Mouse (Mus musculus) limb, embryonic 13.5 days (tissue): ENCODE measurements around the gene Plcb1. TPM values are rescaled to one million over a fixed set of nuclear protein-coding genes. Genes with fewer than 3 reads are reported as not detected.
A peak's percentile ranks its signal among the peaks of the same experiment; 100 is the strongest.

Experiments used
- ATAC-seq: fragments of 200-750 bp; cut with Nextera tagmentation; 2 replicates; pipeline ENCODE4 v1.8.0; 2017; ENCODE audit warnings: low read depth, moderate number of reproducible peaks, moderate TSS enrichment; ENCODE audit not compliant: low FRiP score
- H3K27ac ChIP-seq: fragments of 300-500 bp; sonication (generic); 2 replicates; pipeline ENCODE4 v1.5.1; 2015; ENCODE audit warnings: inconsistent platforms, mild to moderate bottlenecking, moderate library complexity
- H3K27me3 ChIP-seq: fragments of 300-500 bp; sonication (generic); 2 replicates; pipeline ENCODE4 v1.6.1; 2015; ENCODE audit warnings: mild to moderate bottlenecking, inconsistent platforms
- H3K36me3 ChIP-seq: fragments of 300-500 bp; sonication (generic); 2 replicates; pipeline ENCODE4 v1.6.1; 2015; ENCODE audit warnings: inconsistent platforms, mild to moderate bottlenecking, moderate library complexity
- H3K4me1 ChIP-seq: fragments of 300-500 bp; sonication (generic); 2 replicates; pipeline ENCODE4 v1.6.1; 2015; ENCODE audit warnings: inconsistent platforms
- H3K4me2 ChIP-seq: fragments of 300-500 bp; sonication (generic); replicated peaks from 2 replicates; pipeline ENCODE4 v1.6.1; 2015; ENCODE audit warnings: inconsistent platforms, mild to moderate bottlenecking, moderate library complexity
- H3K4me3 ChIP-seq: fragments of 300-500 bp; sonication (generic); 2 replicates; pipeline ENCODE4 v1.5.1; 2015; ENCODE audit warnings: moderate library complexity, mild to moderate bottlenecking, inconsistent platforms
- H3K9ac ChIP-seq: fragments of 300-500 bp; sonication (generic); 2 replicates; pipeline ENCODE4 v1.6.1; 2015; ENCODE audit warnings: mild to moderate bottlenecking, inconsistent platforms
- H3K9me3 ChIP-seq: fragments of 300-500 bp; sonication (generic); 2 replicates; pipeline ENCODE4 v1.6.1; 2016; ENCODE audit warnings: inconsistent platforms
- WGBS: fragments of 180-500 bp; shearing (Covaris S2); methylation state at CpG from one replicate; pipeline ENCODE4 v1.1.7; 2015; 5-methylcytosine and 5-hydroxymethylcytosine counted together
- polyA plus RNA-seq: library from polyadenylated mRNA; unstranded; fragments of >200 nt; fragmentation: Nextera tagmentation; extraction: Ambion mirVana; gene quantifications from 2 replicates; pipeline ENCODE4 v1.2.1, GENCODE M21; 2015

Plcb1 gene
- polyA plus RNA-seq, 1 experiment from 2014 or later = 15.5 TPM

GRCm38 (mm10) chr2:135381396-135381795, 595.5 kb downstream of the Plcb1 start:
- H3K27ac ChIP-seq = no peak overlapping the region
- WGBS = 79% methylated on average over 1 of the region's 1 CpGs

GRCm38 (mm10) chr2:135387990-135388389, 602.1 kb downstream of the Plcb1 start:
- H3K36me3 ChIP-seq = no peaks in the 10 kb centered on the region
- H3K4me3 ChIP-seq = no peak overlapping the region
- H3K4me2 ChIP-seq = no peak overlapping the region
- H3K9me3 ChIP-seq = no peaks in the 10 kb centered on the region
- 62% methylated on average over 9 of the region's 9 CpGs for WGBS
- no peak overlapping the region for H3K9ac ChIP-seq
- H3K4me1 ChIP-seq = no peaks in the 10 kb centered on the region
- no peak for ATAC-seq
- H3K27ac ChIP-seq = no peak overlapping the region
- H3K27me3 ChIP-seq = no peaks in the 10 kb centered on the region

More at GRCm38 (mm10) chr2:135381396-135381795, 595.5 kb downstream of the Plcb1 start:
- Histone ChIP-seq H3K4me2 (no peak overlapping the region), H3K27me3 (no peaks in the 10 kb centered on the region), H3K4me3 (no peak overlapping the region), H3K9me3 (no peaks in the 10 kb centered on the region), H3K9ac (no peak overlapping the region), H3K4me1 (0 out of 2 replicates have a peak, but pooled peaks cover 6% of the 10 kb centered on the region), H3K36me3 (no peaks in the 10 kb centered on the region)
- no peak for ATAC-seq

- Histone ChIP-seq H3K9me3 (no peaks in the 10 kb centered on the region), H3K36me3 (no peaks in the 10 kb centered on the region), H3K9ac (no peak overlapping the region), H3K27ac (no peak overlapping the region), H3K4me1 (peaks cover 5% of the 10 kb centered on the region; the same call in 1 of the 2 replicates), H3K27me3 (no peaks in the 10 kb centered on the region), H3K4me3 (no peak overlapping the region), H3K4me2 (no peak overlapping the region)
- 75% methylated on average over 3 of the region's 3 CpGs for WGBS
- peak; percentile 28; the same call in 1 of the 2 replicates for ATAC-seq
These were observed 608.8 kb downstream of the Plcb1 start for GRCm38 (mm10) chr2:135394698-135395097.

- Histone ChIP-seq H3K9me3 (no peaks in the 10 kb centered on the region), H3K4me1 (peaks cover 5% of the 10 kb centered on the region; the same call in 1 of the 2 replicates), H3K36me3 (no peaks in the 10 kb centered on the region), H3K27ac (no peak overlapping the region), H3K4me2 (no peak overlapping the region), H3K4me3 (no peak overlapping the region), H3K9ac (no peak overlapping the region), H3K27me3 (no peaks in the 10 kb centered on the region)
- no peak for ATAC-seq
- WGBS = 89% methylated on average over 3 of the region's 3 CpGs
These were observed 610.5 kb downstream of the Plcb1 start for GRCm38 (mm10) chr2:135396375-135396774.

GRCm38 (mm10) chr2:135397970-135398369, 612.1 kb downstream of the Plcb1 start:
- ATAC-seq = no peak
- 95% methylated on average over 2 of the region's 2 CpGs for WGBS

GRCm38 (mm10) chr2:135399760-135400159, 613.9 kb downstream of the Plcb1 start:
- H3K4me3 ChIP-seq = no peak overlapping the region
- no peak for ATAC-seq
- no peak overlapping the region for H3K27ac ChIP-seq
- H3K36me3 ChIP-seq = no peaks in the 10 kb centered on the region
- 79% methylated on average over 6 of the region's 6 CpGs for WGBS
- H3K4me1 ChIP-seq = peaks cover 5% of the 10 kb centered on the region; the same call in 1 of the 2 replicates
- no peak overlapping the region for H3K4me2 ChIP-seq
- H3K27me3 ChIP-seq = no peaks in the 10 kb centered on the region
- H3K9ac ChIP-seq = no peak overlapping the region
- no peaks in the 10 kb centered on the region for H3K9me3 ChIP-seq

More at GRCm38 (mm10) chr2:135397970-135398369, 612.1 kb downstream of the Plcb1 start:
- H3K4me1 ChIP-seq = peaks cover 5% of the 10 kb centered on the region; the same call in 1 of the 2 replicates
- no peak overlapping the region for H3K27ac ChIP-seq
- H3K9me3 ChIP-seq = no peaks in the 10 kb centered on the region
- H3K27me3 ChIP-seq = no peaks in the 10 kb centered on the region
- H3K36me3 ChIP-seq = no peaks in the 10 kb centered on the region
- H3K9ac ChIP-seq = no peak overlapping the region
- H3K4me3 ChIP-seq = no peak overlapping the region
- no peak overlapping the region for H3K4me2 ChIP-seq

- H3K27me3 ChIP-seq = no peaks in the 10 kb centered on the region
- WGBS = 12% methylated on average over 1 of the region's 1 CpGs
- no peak for ATAC-seq
- no peaks in the 10 kb centered on the region for H3K36me3 ChIP-seq
- no peaks in the 10 kb centered on the region for H3K9me3 ChIP-seq
- H3K4me1 ChIP-seq = peaks cover 5% of the 10 kb centered on the region; the same call in 1 of the 2 replicates
- no peak overlapping the region for H3K9ac ChIP-seq
- no peak overlapping the region for H3K27ac ChIP-seq
- no peak overlapping the region for H3K4me3 ChIP-seq
- H3K4me2 ChIP-seq = no peak overlapping the region
These were observed 617.0 kb downstream of the Plcb1 start for GRCm38 (mm10) chr2:135402916-135403315.

- H3K4me3 ChIP-seq = no peak overlapping the region
- no peak for ATAC-seq
- H3K9ac ChIP-seq = no peak overlapping the region
- no peaks in the 10 kb centered on the region for H3K36me3 ChIP-seq
- 71% methylated on average over 6 of the region's 6 CpGs for WGBS
- peaks cover 5% of the 10 kb centered on the region; the same call in 1 of the 2 replicates for H3K4me1 ChIP-seq
- no peak overlapping the region for H3K27ac ChIP-seq
- H3K27me3 ChIP-seq = no peaks in the 10 kb centered on the region
- no peaks in the 10 kb centered on the region for H3K9me3 ChIP-seq
- H3K4me2 ChIP-seq = no peak overlapping the region
These were observed 617.5 kb downstream of the Plcb1 start for GRCm38 (mm10) chr2:135403344-135403743.

- Histone ChIP-seq H3K4me2 (no peak overlapping the region), H3K9me3 (no peaks in the 10 kb centered on the region), H3K9ac (no peak overlapping the region), H3K36me3 (no peaks in the 10 kb centered on the region), H3K27ac (no peak overlapping the region), H3K27me3 (no peaks in the 10 kb centered on the region), H3K4me1 (peaks cover 5% of the 10 kb centered on the region; the same call in 1 of the 2 replicates), H3K4me3 (no peak overlapping the region)
- no peak for ATAC-seq
- WGBS = 73% methylated on average over 1 of the region's 1 CpGs
These were observed 618.2 kb downstream of the Plcb1 start for GRCm38 (mm10) chr2:135404095-135404494.

GRCm38 (mm10) chr2:135409418-135410097, 623.7 kb downstream of the Plcb1 start:
- Histone ChIP-seq H3K9ac (no peak overlapping the region), H3K27ac (no peak overlapping the region), H3K4me2 (no peak overlapping the region), H3K27me3 (no peaks in the 10 kb centered on the region), H3K4me3 (no peak overlapping the region), H3K36me3 (no peaks in the 10 kb centered on the region), H3K9me3 (no peaks in the 10 kb centered on the region), H3K4me1 (peaks cover 10% of the 10 kb centered on the region)
- 50% methylated on average over 5 of the region's 5 CpGs for WGBS
- no peak for ATAC-seq

GRCm38 (mm10) chr2:135411675-135412074, 625.8 kb downstream of the Plcb1 start:
- Histone ChIP-seq H3K27ac (no peak overlapping the region), H3K27me3 (no peaks in the 10 kb centered on the region), H3K4me3 (no peak overlapping the region), H3K36me3 (no peaks in the 10 kb centered on the region), H3K4me2 (no peak overlapping the region), H3K9me3 (no peaks in the 10 kb centered on the region), H3K4me1 (peaks cover 10% of the 10 kb centered on the region), H3K9ac (no peak overlapping the region)
- ATAC-seq = no peak
- 38% methylated on average over 2 of the region's 2 CpGs for WGBS

GRCm38 (mm10) chr2:135415137-135415536, 629.3 kb downstream of the Plcb1 start:
- Histone ChIP-seq H3K9ac (no peak overlapping the region), H3K36me3 (no peaks in the 10 kb centered on the region), H3K4me1 (peaks cover 4% of the 10 kb centered on the region; the same call in 1 of the 2 replicates), H3K27me3 (no peaks in the 10 kb centered on the region), H3K27ac (no peak overlapping the region), H3K9me3 (no peaks in the 10 kb centered on the region), H3K4me3 (no peak overlapping the region), H3K4me2 (no peak overlapping the region)
- 77% methylated on average over 4 of the region's 4 CpGs for WGBS
- ATAC-seq = no peak

- Histone ChIP-seq H3K27ac (no peak overlapping the region), H3K4me2 (no peak overlapping the region), H3K27me3 (no peaks in the 10 kb centered on the region), H3K9ac (no peak overlapping the region), H3K36me3 (no peaks in the 10 kb centered on the region), H3K9me3 (no peaks in the 10 kb centered on the region), H3K4me3 (no peak overlapping the region), H3K4me1 (no peaks in the 10 kb centered on the region)
- ATAC-seq = no peak
- WGBS = 68% methylated on average over 5 of the region's 5 CpGs
These were observed 633.4 kb downstream of the Plcb1 start for GRCm38 (mm10) chr2:135419301-135419700.
